Mouse (Mus musculus) neural tube, embryonic 10.5 days (tissue): ENCODE measurements at regions not wholly inside any gene's neighbourhood (a gene's known extent, or its start where the extent isn't known, plus 50 kb on each side); places are given as distances from the start of the nearest gene placed in this dataset.
A peak's percentile ranks its signal among the peaks of the same experiment; 100 is the strongest.
"Not testable (repeated sequence)": the region's sequence is repeated elsewhere in the genome, so short reads cannot be mapped to it uniquely, and the experiment has no call there.

Experiments
- DNase-seq: peaks from one replicate; pipeline ENCODE4 v3.0.0-alpha.2; 2017; ENCODE audit warnings: low spot score; ENCODE audit errors: extremely low spot score

DNA sequence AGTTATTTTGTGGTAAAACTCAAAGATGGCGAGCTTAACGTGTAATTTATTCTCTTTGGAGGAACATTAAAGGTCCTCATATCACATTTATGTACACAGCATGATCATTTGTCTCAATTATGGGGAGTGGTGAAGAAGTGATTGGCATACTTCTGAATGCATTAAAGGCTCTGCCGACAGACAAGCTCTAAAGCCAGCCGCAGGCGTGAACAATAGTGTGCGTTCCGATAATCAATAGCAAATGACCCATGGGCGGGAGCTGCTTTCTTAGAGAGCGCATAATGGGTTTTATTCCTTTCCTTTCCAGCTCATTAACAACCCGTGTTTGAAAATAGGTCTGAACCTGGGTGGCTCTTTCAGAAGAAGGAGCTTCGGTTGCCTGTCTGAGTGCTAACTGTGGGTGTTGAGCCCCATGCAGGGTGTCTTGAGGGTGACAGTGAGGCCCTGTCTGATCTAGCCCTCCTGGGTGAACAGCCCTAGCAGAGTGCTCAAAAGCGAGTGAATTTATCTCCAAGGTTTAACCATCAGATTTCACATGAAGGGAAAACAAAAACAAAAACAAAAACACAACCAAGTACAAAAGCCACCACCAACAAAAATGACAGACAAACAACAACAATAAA is 210.5 kb downstream of the Zfp619 start:
- no peak for DNase-seq

DNA sequence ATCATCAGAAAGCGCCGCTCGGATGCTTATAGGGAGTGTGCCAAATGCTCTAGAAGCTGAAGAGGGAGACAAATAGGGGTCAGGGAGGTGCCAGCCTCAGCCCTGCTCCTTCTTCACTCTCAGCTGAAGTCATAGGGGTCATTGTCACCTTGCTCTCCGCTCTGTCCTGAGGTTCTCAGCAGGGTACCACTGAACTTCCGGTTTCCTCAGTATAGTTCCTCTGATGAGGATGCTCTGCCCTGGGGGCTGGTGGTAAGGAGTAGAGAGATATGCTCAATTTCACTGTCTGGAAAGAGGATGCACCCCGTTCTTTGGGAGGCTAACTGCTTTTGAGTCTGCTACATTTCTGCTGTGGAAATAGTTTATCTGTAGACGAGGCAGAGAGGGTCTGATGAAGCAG is 211.4 kb downstream of the Zfp619 start:
- no peak for DNase-seq

DNA sequence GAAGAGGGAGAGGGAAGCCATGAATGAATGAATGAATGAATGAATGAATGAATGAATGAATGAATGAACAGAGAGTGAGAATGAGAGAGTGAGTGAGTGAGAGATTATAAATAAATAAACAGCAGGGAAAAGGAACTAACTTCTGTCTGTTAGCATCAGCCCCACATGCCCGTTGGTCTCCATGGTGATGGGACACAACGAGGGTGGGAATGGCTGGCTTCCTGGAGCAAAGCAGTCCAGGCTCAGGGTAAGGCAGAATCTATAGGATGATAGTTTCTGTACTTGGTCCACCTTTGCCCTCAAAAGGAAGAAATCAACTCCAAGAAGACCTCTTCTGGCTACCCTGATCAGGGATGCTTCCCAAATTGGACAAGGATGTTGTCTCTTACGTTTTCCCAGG is 212.2 kb downstream of the Zfp619 start:
- DNase-seq = no peak

DNA sequence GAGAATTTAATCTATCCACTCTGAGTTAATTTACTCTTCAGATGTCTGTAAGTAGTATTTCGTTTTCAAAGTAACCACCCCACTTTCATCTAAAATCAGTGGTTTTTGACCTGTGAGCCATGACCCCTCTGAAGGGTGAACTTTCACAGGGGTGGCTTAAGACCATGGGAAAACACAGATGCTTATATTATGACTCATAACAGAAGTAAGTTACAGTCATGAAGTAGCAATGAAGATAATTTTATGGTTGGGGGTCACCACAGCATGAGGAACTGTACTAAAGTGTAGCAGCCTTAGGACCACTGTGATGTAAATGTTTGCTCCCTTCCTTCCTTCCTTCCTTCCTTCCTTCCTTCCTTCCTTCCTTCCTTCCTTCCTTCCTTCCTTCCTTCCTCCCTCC is 215.2 kb downstream of the Zfp619 start:
- no peak for DNase-seq

DNA sequence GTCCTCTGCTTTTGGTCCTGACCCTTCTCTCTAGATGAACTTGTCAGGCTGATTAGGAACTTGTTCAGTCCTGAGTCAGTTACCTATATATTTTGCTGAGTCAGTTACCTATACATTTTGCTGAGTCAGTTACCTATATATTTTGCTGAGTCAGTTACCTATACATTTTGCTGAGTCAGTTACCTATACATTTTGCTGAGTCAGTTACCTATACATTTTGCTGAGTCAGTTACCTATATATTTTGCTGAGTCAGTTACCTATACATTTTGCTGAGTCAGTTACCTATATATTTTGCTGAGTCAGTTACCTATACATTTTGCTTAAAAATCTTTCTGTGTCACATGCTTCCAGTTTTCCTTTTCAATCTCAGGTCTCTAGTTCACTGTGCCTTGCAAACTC is 230.8 kb downstream of the Zfp619 start:
- DNase-seq = not testable (repeated sequence)

DNA sequence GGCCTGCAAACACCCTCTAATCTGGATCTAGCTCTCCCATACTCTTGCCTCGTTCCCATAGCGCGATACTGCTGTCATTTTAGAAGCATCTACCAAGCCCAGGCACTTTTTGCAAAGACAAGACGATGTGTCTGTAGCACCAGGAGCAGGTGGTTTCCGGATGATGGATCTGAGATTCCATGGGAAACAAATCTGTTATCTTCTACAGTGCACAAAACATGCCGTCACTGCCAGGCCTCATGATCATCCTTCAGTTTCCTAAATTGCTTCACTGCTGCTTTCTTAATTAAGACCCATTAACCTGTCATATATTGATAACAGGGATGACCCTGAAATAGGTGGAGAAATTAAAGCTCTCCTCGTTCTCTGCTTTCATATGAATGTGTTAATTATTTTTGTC is 232.9 kb downstream of the Zfp619 start:
- DNase-seq = no peak

DNA sequence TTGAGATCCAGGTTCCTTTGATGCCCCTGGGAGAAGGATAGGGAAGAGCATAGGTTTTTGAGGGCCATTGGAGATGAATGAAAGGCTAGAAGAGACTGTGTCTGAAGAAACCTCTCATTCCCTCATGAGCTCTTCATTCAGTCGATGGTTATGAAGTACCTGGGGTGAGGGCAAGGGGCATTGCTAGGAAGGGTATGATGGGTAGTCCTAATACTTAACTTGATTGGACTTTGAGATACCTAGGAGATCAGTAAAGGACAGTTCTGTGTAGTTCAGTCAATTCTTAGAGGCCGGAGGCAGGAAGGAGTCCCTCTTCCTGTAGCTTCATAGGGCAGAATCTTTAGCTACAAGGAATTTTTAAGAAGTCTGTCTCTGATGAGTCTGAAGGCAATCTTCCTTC is 246.8 kb downstream of the Zfp619 start:
- no peak for DNase-seq

DNA sequence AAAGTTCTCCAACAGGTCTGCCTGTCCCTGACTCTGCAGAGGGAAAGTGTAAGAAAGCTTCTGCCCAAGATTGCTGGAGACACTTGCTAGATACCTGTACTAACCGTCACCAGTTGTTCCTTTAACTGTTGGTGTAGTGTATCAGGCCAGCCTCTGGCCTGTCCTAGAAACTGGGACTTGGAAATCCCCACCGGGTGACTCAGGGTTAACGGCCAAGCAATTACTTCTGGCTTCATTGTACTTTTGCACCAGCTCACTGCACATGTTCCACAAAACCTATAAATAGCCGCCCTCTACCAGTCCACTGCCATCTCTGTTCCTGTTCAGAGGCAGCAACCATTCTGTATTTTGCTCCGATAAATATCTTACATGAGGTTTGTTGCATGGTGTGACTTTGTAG is 247.5 kb downstream of the Zfp619 start:
- no peak for DNase-seq

DNA sequence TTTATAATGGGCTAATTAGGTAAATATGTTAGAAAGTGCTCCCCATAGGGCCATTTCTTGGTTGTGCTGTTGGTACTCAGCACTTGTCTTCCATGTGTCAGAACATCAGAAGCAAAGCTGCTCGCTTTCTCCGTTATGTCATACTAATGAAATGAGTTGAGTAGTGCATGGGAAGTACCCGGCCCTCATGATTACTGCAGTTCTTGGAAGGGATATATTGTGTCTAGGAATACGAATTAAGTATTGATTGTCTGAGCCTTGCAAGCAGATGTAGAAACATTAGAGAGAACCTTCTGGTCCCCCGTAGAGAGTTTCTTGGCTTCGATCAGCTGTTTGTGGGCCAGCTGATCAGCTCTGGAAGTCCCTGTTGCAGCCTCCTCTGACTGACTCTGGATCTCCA is 255.7 kb downstream of the Zfp619 start:
- DNase-seq = no peak

DNA sequence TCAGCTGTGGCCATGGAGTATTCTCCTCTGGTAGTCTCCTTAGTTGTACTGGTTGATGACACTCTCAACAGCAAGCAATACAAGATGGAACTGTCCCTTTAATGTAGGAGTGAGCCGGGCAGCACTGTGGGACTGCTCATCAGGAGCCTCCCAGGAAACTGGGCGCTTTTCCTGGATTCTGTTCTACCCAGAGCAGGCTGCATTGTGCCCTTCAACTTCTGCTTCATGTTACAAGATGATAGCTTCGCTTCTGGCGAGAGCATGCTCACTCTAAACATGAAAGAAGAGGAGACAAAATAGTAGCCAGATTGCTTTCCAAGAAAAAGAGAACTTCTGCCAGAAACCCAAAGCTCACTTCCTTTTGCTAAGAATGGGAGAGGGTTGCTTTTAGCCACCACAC is 271.8 kb downstream of the Zfp619 start:
- no peak for DNase-seq

DNA sequence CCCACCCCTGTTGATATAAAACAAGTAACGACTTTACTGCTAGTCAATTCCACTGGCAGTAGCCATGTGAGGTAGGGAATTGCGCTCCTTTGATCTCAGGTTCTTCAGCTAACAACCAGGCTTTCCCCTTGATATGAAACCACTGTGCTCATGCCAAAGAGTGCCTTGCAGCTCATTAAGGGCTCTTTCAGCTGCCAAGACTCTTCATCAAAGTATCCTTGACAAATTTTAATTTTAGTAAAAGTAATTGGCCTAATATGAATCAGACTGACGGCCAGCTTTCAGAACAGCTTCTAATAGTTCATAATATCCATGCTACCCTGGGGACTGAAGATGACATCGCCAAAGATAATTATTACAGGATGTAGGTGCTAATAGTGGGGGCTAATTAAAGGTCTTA is 272.3 kb downstream of the Zfp619 start:
- DNase-seq = no peak

DNA sequence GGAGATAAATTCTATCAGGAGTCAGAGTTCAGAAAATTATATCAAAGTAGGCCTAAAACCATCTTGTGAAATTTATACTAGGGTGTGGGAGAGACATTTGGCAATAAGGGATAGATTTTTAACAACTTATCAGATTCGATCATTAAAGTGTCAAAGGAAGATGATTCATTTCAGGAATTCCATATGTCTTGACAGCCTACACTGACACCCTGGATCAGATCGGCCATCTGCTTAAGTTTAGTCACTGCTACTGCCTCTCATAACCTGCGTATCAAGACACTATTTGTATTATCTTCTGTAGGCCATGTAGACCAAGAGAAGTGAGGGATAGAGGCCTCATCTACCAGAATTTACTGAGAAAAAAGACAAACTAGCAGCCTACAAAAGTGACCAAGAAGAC is 277.2 kb downstream of the Zfp619 start:
- no peak for DNase-seq

DNA sequence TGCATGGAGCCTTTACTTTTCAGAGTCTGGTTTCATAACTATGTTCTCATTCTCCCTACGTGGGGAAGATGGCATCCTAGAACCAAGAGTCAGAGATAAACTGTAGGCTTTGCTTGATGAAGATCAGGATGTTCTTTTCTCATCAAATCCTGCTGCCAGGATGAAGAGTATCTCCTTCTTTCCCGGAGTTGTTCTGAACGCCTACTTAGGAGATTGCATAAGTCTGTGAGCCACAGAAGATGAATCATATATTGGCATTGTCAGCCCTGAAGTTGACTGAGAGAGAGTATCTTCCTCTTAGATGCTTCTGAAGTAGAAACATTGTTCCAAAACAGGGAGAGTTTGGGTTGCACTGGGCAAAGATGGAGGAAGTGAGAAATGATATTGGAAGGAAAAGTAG is 286.7 kb downstream of the Zfp619 start:
- no peak for DNase-seq

DNA sequence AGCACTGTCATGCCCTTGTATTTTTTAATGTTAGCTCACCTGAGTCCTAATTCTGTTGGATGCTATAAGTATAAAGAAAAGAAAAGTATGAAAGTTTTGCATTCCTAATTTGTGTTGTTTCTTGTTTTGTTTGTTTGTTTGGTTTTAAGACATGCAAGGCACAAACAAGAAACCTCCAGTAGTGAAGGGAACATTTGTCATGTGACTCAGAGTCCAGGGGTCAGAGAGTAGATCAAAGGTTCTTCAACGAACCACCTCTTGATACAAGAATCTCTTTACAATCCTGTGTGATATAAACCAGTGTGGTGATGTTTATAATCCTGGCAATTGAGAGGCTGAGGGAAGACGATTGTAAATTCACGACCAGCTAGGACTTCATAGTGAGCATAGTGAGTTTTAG is 300.5 kb downstream of the Zfp619 start:
- DNase-seq = no peak

DNA sequence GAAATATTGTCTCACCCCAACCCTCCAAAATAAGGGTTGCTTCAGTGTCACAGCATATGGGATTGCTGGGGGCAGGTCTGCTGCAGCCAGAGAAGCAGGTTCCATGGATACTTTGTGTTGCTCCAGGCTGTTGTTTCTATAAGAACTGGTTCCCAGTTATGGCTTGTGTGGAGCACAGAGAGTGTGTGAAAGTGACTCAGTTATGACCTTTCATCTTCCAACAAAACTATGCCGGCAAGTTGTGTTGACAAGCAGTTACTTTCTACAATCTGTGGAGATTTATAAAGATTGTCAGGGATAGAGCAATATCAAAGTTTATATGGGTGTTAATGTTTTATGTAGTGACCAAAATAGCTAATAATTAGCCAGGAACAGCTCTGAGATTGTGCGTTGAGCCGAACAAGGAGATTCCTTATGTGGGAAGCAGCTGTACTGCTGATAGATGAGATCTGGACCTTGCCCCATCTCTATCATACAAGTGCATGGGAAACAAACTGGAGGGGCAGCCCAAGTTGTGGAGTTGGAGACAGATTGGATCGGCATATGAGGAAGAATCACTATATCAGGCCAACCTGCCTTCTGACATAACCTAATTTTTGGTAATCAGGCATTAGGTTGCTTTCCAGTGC is 305.1 kb downstream of the Zfp619 start:
- no peak for DNase-seq

DNA sequence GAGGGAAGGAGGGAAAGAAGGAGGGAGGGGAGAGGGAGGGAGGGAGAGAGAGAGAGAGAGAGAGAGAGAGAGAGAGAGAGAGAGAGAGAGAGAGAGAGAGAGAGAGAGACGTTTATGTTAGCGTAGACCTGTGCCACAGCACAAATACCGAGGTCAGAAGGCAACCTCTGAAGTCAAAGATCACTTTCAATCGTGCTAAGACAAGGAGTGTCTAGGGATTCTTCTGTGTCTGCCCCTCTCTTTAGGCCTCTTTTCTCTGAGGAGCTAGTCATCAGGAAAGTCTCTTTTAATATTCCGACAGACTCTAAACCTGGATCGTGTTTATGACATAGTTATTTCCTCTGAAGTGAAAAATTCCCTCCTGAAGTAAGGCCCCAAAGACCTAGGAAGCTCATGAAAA is 310.8 kb downstream of the Zfp619 start:
- DNase-seq = no peak

DNA sequence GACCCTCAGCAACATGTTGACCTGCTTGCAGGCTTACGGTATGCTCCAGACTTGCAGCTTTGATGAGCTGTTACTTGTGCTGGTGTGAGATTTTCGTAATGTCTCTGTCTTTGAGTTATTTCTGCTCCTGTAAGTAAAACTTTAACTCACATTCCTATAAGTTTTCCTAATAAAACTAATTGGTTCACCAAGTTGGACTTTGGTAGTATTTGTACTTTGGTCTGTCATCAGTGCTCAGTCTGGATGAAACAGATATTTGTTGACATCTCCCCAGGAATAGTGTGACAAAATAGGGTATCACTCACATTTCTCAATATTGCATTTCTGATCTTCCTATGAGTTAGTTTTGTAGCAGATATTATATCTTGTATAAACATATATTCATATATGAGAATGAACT is 313.3 kb downstream of the Zfp619 start:
- no peak for DNase-seq

DNA sequence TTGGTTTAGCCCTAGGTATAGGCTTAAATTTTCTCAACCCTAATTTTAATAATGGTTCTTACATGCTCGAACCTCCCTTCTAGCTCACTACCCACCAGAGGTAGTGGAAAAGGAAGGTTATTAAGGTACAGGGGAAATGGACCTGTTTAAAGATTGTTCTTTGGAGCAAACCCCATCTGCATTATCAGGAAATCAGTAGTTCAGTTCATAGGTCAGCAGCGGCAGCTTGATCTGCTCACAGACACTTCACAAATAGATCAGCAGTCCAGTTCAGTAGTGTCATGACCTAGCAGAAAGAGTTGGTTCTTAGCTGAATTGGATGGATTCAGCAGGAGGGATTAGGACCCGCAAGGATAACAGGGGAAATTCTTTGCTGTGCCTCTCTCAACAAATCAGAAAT is 324.4 kb downstream of the Zfp619 start:
- DNase-seq = no peak

DNA sequence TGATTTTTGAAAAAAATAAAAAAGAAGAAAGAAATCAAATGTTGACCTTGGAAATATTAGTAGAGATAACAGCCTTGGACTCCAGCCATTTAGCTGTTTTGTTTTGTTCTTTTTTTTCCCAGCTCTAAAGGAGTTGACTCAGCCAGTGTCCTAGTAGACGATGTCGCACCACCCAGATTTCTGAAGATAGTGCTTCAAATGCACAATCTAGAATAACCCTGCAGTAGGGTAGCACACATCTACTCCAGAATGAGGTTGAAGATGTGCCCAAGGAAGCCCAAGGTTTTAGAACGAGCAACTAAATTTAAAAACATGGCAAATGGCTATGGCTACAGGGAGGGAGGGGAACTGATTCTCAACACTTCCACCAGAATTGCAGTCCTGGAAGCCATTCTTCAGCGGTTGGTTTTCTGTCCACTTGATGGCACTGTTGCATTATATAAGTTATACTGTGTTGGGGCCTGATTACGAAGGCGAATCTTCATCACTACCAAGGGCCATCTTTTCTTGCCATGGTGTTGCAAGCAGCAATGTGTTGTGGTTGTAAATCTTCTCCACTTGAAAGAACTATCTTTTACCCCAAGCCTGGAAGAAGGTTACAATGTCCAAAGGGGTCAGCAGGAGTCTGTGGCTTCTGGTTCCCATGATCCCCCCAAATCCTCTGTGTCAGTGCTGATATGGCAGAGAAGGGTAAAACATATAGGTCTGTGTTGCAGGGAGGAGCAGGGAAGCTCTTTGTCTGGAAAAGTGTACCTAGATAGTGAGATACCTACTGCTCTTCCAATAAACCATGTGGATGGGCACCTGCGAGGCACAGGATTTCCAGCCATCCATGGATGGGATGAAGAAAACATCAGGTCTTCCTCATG is 330.6 kb downstream of the Zfp619 start:
- peak; percentile 28 for DNase-seq

DNA sequence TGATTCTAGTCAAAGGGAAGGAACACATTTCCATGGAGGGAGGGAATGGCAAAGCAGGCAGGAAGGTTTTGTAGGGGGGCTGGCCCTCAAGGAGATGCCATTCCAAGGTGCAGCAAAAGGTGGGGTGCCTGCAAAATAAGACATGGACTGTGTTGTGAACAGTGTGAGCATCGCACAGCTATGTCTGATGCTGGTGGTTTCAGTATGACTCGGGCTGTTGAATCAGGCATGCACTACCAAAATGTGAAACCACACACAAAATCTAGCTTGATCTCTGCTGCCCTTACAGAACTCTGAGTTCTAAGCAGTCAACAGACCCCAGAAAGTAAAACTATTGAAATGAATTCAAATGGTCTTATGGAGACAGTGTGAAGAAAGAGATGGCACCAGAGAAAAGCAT is 339.7 kb downstream of the Zfp619 start:
- DNase-seq = no peak

DNA sequence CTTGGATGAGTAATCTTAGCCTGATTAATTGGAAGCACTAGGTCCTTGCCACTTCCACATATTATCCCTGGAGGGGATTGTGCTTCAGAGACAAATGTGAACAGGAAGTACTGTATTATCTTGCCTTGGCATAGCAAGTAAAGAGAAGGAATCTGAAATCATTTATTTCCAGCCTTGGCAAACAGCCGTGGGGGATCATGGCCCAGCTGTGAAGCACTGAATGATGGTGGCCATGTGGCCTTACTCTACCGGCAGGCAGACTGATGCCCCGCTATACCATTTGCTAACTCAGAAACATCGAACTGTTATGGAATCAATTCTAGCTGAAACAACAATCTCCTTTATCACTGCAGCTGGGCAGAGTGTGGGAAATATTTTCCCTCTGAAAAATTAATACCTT is 345.3 kb downstream of the Zfp619 start:
- DNase-seq = no peak

DNA sequence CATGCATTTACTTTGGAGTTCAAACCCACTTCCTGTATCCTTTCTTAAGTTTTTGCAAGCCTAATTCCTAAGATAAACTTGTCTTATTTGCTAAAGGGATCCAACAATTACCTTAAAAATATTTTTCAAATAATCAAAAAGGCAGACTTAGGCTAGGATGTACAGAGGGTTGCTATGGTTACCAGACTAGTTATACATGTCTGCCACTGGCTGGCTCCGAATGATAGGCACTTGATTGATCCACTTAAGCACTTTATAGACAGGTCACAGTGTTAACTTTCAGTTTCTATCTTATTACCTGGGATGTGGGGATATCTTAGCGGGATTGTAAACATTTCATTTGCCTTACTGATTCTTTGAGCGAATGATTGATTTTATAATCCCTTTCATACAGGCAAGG is 346.6 kb downstream of the Zfp619 start:
- DNase-seq = no peak

DNA sequence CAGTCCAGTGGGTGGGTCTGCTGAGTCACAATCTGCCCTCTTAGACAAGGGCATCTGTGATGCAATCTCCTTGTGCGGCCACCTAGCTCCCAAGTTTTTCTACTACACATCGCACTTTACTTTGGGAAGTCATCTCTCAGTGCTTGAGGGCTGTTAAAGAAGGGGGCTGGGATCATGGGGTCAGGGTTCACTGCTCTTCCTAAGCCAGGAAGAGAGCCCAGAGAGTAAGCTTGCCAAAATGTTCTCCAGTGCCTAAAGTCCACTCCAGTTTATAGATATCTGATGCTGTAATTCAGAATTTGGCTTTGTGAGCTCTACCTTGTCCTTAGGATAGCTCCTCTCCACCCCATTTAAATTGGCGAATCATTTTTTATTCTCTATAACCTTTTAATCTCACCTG is 347.2 kb downstream of the Zfp619 start:
- no peak for DNase-seq
